Mouse (Mus musculus): ENCODE results near the gene Supt6. TPM values are rescaled to one million over a fixed set of nuclear protein-coding genes. Genes with fewer than 3 reads are reported as not detected.
"Not testable (repeated sequence)": the region's sequence is repeated elsewhere in the genome, so short reads cannot be mapped to it uniquely, and the experiment has no call there.

Gene Supt6
- total RNA-seq (2017): 45.6 and 51.3 TPM in 2 replicates

DNA sequence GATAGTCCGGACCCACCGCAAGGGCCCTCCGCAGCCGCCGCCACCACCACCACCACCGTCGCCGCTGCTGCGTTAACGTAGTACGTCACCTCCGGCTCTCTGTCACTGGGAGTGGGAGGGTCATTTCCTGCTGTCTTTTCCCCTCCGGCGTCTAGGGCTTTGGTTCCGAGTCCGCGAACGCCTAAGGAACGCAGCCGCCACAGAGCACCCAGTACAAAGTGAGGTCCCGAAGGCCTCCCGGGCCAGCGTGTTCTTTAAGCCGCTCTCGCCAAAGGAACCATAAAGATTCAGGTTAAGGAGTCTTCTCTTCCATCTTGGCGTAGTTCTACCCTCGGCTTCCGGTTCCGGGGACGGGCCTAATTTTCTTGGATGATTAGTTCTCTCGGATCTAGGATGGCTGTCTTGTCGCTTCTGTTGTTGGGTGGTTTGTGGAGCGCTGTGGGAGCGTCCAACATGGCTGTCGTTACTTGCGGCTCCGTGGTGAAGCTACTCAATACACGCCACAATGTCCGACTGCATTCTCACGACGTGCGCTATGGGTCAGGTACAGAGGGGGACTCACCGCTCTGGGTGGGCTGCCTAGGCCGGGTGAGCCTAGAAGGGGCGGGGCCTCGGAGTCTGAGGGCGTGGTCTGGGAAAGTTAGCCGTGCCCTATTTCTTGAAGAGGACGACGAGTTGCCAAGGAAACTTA lies at the start of gene Supt6, which contains the start of gene Sdf2:
Gene Supt6 (minus strand): TSS at position 361 of the 691 bp plus-strand sequence.
Gene Sdf2 (plus strand): TSS at position 120 of the 691 bp plus-strand sequence.
- ATAC-seq (replicated peaks in 1 of 2; ENCODE audit: insufficient read depth in 1 of 2, low FRiP score in 2 of 2, low TSS enrichment in 1 of 2, low read depth in 1 of 2, poor library complexity in 2 of 2, severe bottlenecking in 2 of 2): peak; percentile 90 to 91

DNA sequence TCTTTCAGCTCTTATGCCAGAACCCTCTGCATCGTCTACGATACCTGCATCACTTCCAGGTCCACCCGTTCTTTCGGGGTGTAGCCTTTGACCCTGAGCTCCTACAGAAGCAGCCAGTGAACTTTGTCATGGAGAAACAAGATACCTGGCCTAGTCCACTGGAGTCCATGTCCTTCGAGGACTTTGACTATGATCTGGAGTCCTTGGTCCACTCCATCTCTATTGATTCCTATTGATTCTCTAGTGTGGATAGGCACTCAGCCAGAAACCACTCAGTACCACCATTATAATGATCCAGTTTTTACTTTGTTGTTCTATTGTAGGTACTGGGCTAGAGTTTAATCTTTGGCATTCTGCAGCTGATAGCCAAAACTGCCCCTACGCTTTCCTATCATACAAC lies 48.8 kb upstream of the Supt6 start:
- no peak for ATAC-seq (replicated peaks in 1 of 2; ENCODE audit: insufficient read depth in 1 of 2, low FRiP score in 2 of 2, low TSS enrichment in 1 of 2, low read depth in 1 of 2, poor library complexity in 2 of 2, severe bottlenecking in 2 of 2)

DNA sequence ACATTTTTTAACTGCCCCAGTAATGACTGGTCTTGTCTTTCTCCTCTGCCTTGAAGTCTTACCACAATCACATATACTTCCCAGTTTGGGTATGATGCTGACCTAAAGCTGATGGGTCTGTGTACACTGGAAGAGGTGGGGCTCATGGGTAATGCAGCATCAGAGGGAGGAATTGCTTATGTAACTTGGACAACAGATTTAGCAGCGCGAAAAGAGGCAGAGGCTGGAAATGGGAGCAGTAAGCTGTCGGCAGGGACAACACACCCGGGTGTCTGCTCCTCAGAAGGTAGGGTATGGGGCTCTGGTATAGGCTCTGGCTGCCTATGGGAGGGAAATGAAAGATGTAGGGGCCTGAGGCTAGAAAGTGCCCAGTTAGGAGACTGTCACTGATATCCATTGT lies 44.9 kb upstream of the Supt6 start, which contains the start of gene BC030499:
Gene BC030499 (plus strand): TSS at position 188 of the 400 bp plus-strand sequence.
- no peak for ATAC-seq (replicated peaks in 1 of 2; ENCODE audit: insufficient read depth in 1 of 2, low FRiP score in 2 of 2, low TSS enrichment in 1 of 2, low read depth in 1 of 2, poor library complexity in 2 of 2, severe bottlenecking in 2 of 2)

DNA sequence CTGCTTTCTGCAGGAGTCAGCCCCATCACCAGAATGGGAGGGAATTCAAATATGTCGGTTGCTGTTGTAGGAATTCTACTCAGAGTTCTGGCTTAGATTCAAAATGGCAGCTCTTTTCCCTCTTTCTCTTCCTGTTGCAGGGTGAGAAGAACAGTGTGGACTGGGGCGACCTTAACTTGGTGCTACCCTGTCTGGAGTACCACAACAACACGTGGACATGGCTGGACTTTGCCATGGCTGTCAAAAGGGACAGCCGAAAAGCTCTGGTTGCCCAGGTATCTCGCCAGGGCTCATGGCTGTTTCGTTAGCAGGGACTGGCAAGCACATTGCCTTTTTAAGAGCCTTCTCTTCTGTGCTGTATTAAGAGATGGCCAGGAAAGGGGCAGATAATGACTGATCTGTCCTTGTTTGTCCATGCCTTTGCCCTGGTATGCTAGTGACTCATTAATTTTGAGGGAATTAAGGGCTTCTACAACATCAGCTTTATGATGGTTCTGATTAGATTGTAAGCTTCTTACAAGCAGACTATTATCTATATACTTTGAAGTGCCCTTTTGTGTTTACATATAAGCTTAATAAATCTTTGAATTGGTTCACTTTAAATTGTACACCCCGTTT lies 43.5 kb upstream of the Supt6 start:
- no peak for ATAC-seq (replicated peaks in 1 of 2; ENCODE audit: insufficient read depth in 1 of 2, low FRiP score in 2 of 2, low TSS enrichment in 1 of 2, low read depth in 1 of 2, poor library complexity in 2 of 2, severe bottlenecking in 2 of 2)

DNA sequence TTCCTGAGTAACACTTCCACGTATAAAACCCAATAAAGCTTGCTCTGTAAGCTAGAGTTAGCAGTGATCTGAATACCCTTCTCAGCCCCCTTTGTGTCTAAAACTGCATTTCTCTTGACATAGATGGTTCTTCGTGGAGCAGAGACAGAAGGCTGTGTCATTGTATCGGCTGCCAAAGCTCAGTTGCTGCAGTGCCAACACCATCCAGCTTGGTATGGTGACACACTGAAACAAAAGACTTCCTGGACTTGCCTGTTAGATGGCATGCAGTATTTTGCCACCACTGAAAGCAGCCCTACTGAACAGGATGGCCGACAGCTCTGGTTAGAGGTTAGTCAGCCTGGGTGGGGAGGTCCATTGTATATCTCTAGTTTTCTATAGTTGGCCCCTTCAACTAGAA lies 33.8 kb upstream of the Supt6 start:
- ATAC-seq (replicated peaks in 1 of 2; ENCODE audit: insufficient read depth in 1 of 2, low FRiP score in 2 of 2, low TSS enrichment in 1 of 2, low read depth in 1 of 2, poor library complexity in 2 of 2, severe bottlenecking in 2 of 2): no peak

DNA sequence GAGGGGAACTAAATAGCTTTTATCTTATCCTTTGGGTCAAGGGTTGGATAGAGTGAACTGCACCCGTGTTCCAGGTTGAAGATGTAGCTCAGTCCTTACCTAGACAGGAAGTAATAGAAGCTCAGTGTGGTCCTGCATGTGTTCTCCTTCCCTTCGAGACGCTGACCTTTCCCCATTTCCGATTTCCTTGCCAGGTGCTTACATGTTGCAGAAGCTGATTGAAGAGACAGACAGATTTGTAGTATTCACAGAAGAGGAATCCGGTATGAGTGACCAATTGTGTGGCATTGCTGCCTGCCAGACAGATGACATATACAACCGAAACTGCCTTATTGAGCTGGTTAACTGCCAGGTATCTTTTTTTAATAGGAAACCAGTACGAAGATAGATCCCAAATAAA lies 33.1 kb upstream of the Supt6 start:
- no peak for ATAC-seq (replicated peaks in 1 of 2; ENCODE audit: insufficient read depth in 1 of 2, low FRiP score in 2 of 2, low TSS enrichment in 1 of 2, low read depth in 1 of 2, poor library complexity in 2 of 2, severe bottlenecking in 2 of 2)

DNA sequence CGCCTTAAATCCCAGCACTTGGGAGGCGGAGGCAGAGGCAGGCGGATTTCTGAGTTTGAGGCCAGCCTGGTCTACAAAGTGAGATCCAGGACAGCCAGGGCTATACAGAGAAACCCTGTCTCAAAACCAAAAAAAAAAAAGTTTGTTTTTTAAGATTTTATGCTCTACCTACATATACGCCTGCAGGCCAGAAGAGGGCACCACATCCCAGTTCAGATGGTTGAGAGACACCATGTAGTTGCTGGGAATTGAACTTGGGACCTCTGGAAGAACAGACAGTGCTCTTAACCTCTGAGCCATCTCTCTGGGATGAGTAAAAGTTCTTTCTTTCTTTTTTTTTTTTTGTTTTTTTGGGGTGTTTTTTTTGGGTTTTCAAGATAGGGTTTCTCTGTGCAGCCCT lies 30.4 kb upstream of the Supt6 start:
- not testable (repeated sequence) for ATAC-seq (replicated peaks in 1 of 2; ENCODE audit: insufficient read depth in 1 of 2, low FRiP score in 2 of 2, low TSS enrichment in 1 of 2, low read depth in 1 of 2, poor library complexity in 2 of 2, severe bottlenecking in 2 of 2)

DNA sequence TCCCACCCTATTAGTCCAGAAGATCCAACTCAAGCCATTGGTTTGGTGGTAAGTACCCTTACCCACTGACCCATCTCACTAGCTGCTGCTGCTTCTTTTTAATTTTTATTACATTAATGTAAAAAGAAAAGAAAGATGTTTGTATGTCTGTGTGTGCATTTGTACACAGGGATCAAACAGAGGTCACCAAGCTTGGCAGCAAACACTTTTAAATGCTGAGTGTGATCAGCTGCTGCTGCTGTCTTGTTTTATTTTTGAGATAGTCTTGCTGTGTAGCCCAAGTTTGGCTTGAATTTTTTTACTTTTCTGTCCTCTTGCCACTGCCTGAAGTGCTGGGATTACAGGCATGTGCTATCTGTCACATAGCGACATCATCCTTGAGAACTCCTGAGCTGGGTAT lies 29.8 kb upstream of the Supt6 start:
- no peak for ATAC-seq (replicated peaks in 1 of 2; ENCODE audit: insufficient read depth in 1 of 2, low FRiP score in 2 of 2, low TSS enrichment in 1 of 2, low read depth in 1 of 2, poor library complexity in 2 of 2, severe bottlenecking in 2 of 2)

DNA sequence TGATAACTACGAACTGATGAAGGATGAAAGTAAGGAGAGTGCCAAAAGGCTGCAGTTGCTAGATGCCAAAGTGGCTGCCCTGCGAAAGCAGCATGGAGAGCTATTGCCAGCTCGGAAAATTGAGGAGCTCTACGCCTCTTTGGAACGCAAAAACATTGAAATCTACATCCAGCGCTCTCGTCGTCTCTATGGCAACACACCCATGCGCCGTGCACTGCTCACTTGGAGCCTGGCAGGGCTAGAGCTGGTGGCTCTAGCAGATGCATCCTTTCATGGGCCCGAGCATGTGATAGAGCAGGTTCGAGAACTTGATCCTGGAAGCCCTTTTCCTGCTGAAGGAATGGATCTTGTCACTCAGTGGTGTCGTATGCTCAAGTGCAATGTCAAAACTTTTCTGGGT lies 26.2 kb upstream of the Supt6 start:
- ATAC-seq (replicated peaks in 1 of 2; ENCODE audit: insufficient read depth in 1 of 2, low FRiP score in 2 of 2, low TSS enrichment in 1 of 2, low read depth in 1 of 2, poor library complexity in 2 of 2, severe bottlenecking in 2 of 2): no peak

DNA sequence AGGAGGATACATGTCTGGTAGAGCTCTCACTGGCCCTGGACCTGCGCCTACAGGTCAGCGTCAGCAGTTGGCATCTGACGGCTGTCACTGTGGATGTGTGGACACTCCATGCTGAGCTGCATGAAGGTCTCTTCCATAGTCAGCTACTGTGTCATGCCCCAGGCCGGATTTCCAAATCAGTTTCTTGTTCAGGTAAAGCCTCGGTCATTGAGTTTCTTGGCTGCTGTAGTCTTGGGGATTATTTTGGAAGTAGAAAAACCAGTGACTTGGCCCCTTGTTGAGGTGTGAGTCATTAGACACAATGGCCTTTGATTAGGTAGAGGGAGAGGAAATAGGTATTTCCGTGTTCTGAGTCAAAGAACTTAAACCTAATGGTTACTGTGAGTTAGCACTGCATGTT lies 19.8 kb upstream of the Supt6 start:
- ATAC-seq (replicated peaks in 1 of 2; ENCODE audit: insufficient read depth in 1 of 2, low FRiP score in 2 of 2, low TSS enrichment in 1 of 2, low read depth in 1 of 2, poor library complexity in 2 of 2, severe bottlenecking in 2 of 2): no peak

DNA sequence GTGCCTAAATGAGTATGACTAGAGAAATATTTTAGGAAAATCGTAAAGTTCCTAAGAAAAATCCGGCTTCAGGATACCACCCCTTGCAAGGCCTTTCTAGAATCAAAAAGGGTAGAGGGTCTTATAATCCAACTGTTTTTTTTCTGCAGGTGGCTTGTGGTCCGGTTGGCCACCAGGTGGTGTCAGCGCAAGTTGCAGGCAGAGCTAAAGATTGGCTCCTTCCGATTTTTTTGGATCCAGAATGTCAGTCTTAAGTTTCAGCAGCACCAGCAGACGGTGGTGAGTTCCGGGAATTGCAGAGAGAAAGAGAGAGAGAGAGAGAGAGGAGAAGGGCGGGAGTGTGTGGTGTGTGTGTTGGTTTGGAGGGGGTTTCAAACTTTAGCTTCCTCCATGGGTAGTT lies 16.8 kb upstream of the Supt6 start:
- peak; percentile 55 to 67 for ATAC-seq (replicated peaks in 1 of 2; ENCODE audit: insufficient read depth in 1 of 2, low FRiP score in 2 of 2, low TSS enrichment in 1 of 2, low read depth in 1 of 2, poor library complexity in 2 of 2, severe bottlenecking in 2 of 2)

DNA sequence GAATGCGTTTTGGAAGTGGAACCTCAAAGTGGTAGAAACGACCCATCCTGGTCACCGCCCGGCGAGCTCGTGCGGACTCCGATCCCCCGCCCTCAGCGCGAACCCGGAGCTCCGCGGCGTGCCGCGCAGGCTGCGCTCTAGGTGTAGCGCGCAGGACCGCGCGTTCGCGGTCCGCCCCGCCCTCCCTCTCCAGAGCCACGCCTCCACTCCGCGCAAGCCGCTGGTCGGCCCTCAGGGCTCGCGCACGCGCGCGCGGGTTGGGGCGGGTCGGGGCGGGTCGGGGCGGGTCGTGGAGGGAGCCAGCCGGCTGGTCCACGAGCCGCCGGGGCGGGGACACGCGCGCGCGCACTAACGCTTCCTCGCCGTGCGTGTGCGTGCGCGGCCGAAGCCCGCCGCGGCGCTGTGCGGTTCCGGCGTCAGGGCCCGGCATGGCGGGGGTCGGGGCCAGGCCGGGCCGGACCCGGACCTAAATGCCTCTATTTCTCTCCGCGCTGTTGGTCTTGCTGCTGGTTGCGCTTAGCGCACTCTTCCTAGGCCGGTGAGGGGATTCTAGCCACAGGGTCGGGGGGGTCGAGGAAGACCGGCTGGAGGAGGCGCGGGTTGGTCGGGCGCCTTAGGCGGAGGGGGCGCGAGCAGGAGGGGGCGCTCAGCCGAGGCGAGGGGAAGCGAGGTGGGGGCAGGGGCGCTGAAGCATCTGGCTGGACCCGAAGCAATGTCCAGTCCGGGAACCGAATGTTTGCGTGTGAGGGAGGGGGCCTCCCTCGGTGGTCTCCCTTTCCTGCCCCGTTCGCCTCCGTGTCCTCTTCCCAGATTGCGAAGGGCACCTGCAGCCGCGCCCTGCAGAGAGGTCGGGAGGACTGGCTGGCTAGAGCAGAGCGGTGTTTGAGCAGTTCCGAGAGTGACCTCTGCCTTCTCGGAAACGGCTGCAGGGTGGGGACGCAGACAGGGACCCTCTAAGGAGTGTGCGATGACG lies 15.9 kb upstream of the Supt6 start, which contains the start of gene 2610507B11Rik:
Gene 2610507B11Rik (plus strand): TSS at position 373 of the 973 bp plus-strand sequence.
- peak; percentile 78 to 87 for ATAC-seq (replicated peaks in 1 of 2; ENCODE audit: insufficient read depth in 1 of 2, low FRiP score in 2 of 2, low TSS enrichment in 1 of 2, low read depth in 1 of 2, poor library complexity in 2 of 2, severe bottlenecking in 2 of 2)

DNA sequence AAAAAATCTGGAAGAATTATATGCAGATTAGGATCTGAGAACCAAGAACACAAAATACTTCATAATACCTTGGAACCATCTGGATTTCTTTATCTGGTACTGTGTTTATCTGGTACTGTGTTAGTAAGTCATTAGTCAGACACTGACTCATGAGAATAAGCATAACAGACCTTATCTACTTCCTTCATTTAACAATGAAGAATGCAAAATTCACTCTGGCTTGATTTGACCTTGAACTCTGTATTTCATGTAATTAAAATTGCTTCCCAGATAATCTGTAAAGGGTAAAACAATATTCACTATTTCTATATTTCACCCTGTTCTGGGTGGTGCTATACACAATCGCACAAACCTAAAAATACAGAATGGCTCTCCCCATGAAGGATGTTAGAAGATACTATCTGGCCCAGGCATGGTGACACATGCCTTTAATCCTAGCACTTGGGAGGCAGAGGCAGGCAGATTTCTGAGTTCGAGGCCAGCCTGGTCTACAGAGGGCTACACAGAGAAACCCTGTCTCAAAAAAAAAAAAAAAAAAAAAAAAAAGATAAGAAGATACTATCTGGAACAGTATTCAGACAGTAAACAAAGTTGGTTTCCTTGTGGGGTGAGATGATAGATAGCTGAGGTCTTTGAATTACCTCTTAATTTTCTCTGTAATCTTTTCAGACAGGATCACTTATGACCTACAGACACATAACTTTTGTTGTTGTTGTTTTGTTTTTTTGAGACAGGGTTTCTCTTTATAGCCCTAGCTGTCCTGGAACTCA lies 14.9 kb upstream of the Supt6 start:
- ATAC-seq (replicated peaks in 1 of 2; ENCODE audit: insufficient read depth in 1 of 2, low FRiP score in 2 of 2, low TSS enrichment in 1 of 2, low read depth in 1 of 2, poor library complexity in 2 of 2, severe bottlenecking in 2 of 2): no peak

DNA sequence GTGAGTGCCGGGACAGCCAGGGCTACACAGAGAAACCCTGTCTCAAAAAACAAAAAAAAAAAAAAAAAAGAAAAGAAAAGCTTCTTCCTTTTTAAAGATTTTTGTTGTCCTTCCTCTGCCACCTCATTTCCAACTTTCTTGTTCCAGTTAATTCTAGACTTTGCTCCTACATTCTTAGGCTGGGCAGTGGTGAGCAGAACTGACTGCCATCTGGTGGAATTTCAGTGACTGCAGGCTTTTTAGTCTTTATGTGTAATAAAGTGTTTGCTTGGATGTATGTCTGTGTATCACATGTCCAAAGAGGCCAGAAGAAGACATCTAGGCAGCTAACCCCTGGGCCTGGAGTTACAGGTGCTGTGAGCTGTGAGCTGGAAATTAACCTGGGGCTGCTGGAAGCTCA lies 10.8 kb upstream of the Supt6 start:
- ATAC-seq (replicated peaks in 1 of 2; ENCODE audit: insufficient read depth in 1 of 2, low FRiP score in 2 of 2, low TSS enrichment in 1 of 2, low read depth in 1 of 2, poor library complexity in 2 of 2, severe bottlenecking in 2 of 2): no peak

DNA sequence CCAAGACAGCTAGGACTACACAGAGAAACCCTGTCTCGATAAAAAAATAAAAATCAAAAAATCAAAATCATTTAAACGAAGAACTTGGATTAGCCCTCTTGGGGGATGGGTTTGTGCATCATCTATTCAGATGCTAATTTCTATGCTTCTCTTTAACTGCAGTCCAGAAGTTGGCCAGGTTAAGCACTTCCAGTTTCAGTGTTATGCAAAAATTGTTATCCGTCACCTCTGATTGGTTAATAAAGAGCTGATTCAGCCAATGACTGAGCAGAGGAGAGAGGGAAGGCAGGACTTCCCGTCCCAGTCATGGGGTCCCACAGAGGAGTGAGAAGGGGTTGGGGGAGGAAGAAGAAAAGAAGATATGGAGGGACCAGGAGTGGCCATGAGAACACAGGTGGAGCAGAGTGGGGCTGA lies 1.9 kb upstream of the Supt6 start:
- ATAC-seq (replicated peaks in 1 of 2; ENCODE audit: insufficient read depth in 1 of 2, low FRiP score in 2 of 2, low TSS enrichment in 1 of 2, low read depth in 1 of 2, poor library complexity in 2 of 2, severe bottlenecking in 2 of 2): no peak

DNA sequence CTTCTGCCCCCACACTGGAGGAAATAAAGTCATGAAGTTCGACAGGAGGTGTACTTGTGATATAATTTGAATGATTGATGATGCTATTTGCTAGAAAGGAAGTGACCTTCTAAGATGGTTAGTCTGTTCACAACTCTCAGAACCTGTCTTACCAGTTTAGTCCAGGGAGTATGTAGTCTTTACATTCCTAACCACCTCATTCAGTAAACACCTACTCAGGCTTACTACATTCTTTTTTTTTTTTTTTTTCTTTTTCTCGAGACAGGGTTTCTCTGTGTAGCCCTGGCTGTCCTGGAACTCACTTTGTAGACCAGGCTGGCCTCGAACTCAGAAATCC lies 1.2 kb upstream of the Supt6 start:
- ATAC-seq (replicated peaks in 1 of 2; ENCODE audit: insufficient read depth in 1 of 2, low FRiP score in 2 of 2, low TSS enrichment in 1 of 2, low read depth in 1 of 2, poor library complexity in 2 of 2, severe bottlenecking in 2 of 2): no peak

DNA sequence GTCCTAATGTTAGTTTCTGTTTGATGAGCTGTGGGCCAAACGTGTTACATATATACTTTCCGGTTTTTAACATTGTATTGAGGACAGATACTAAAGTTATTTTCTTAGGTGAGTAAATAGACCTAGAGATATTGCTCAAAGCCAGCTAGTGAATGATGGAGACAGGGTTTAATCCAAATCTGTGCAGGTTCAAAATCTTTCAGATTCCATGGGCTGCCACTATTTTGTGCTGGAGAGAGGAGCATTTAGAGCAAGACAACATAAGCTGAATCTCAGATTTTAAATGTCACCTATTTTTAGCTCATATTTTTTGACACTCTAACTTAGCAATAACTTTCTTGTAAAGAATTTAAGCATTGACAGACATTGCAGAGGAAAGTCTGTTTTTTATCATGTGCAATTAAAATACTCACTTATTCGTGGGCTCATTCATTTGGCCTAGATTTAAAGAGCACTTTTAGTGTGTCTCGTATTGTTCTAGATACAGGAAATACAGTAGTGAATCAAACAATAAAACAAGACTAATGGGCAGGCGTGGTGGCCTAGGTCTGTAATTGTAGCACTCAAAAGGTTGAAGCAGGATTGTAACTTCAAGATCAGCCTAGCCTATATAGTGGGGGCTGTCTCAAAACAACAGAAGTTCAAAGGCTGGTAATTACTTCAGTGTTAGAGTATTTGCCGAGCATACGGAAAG lies 678 bp upstream of the Supt6 start:
- no peak for ATAC-seq (replicated peaks in 1 of 2; ENCODE audit: insufficient read depth in 1 of 2, low FRiP score in 2 of 2, low TSS enrichment in 1 of 2, low read depth in 1 of 2, poor library complexity in 2 of 2, severe bottlenecking in 2 of 2)

Data from hematopoietic stem cell, adult 5-6 weeks (primary cell).